Mouse (Mus musculus): ENCODE data around the gene Eif2s1.
"Not testable (repeated sequence)": the region's sequence is repeated elsewhere in the genome, so short reads cannot be mapped to it uniquely, and the experiment has no call there.

Eif2s1 gene

DNA sequence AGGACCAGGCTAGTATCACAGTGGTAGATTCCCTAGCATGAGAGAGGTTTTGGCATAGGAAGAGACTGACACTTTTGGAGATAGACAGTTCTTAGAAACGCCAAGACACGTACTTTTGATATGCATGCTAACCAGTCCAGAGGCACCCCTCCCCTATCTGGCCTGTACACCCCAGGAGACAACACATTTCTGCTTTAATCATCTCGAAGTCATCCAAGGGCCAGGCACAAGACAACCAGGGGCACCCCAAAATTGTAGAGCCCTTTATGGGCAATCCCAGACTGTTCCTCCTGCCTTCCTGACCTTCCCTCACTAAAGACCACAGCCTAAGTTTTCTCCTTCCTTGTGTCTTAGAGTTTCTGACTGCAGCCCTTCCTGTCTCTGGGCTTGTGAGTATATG, 53.9 kb downstream of the Eif2s1 start:
- DNase-seq (ENCODE audit: low spot score in 2 of 2) = no peak

DNA sequence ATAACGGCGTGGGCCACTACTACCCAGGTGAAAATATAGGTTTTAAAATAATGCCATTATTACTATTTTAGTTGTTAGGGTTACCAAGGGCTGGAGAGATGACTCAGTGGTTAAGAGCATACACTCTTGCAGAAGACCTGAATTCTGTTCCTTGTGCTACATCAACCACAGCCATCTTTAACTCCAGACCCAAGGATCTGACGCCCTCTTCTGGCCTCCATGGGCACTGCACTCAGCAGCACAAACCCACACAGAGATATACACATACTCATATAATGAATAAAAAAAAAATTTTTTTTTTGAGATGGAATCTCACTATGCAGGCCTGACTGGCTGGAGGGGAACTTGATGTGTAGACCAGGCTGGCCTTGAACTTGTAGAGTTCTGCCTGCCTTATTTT, 54.7 kb downstream of the Eif2s1 start:
- no peak for DNase-seq (ENCODE audit: low spot score in 2 of 2)

DNA sequence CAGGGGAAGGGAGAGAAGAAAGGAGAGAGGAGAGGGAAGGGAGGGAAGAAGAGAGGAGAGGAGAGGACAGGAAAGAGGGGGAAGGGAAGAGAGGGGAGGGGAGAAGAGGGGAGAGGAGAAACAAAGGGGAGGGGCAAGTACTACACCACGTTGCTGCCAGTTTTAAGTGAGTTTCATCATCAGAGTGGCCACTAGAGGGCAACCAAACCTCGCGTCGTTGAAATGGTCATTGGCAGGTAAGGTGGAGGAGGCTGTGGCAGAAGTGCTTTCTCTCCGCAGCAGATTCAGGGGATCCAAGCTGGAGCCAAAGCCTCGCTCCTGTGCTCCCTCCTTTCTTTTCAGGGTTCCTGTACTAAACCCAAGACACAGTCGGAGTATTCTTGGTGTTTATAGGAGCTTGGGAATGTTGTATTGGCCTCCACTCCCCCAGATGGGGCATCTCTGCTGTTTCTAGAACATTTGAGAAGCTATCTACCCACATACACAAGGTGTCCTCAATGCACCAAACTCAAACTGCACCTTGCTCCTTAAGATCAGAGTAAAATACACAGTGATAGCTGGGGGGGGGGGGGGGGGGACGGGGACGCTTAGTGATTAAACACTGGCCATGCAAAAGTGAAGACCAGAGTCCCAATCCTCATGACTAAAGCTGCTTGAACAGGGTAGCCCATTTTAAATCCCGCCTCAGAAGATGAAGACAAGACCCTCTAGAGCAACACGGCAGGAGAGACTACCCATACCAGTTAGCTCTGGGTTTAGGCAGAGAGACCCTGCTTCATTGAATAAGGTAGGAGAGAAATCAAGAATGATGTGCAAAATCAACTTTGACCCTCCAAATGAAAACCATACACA, 56.8 kb downstream of the Eif2s1 start:
- DNase-seq (ENCODE audit: low spot score in 2 of 2) = peak; percentile 58 to 85

DNA sequence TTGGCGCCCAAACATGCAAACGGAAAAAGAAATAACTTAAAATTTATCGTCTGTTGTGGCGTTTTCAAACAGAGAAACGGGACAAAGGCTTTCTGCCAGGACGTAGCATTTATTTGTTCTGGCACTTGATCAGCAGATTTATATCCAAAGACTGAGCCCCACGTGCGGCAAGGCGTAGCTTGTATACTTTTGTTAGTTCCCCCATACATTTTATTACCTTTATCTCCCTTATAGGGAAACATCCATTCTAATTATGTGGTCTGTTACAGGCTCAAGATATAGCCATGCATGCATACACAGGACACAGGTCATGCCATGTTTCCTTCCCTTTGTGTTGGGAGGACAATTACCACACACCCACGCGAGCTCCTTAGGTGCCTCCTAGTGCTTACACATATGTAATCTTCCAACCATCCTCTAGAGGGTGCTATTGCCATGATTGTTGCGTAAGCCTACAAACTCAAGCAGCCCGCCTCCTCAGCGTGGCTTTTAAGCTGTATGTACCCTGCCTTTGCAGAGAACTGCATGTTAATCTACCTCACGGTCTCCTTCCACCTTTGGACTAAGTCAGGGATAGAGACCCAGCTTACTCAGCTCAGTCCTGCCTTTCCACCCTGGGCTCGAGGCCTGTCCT, 57.6 kb downstream of the Eif2s1 start:
- peak in 1 of 2 experiments; percentile 48 for DNase-seq (ENCODE audit: low spot score in 2 of 2)

DNA sequence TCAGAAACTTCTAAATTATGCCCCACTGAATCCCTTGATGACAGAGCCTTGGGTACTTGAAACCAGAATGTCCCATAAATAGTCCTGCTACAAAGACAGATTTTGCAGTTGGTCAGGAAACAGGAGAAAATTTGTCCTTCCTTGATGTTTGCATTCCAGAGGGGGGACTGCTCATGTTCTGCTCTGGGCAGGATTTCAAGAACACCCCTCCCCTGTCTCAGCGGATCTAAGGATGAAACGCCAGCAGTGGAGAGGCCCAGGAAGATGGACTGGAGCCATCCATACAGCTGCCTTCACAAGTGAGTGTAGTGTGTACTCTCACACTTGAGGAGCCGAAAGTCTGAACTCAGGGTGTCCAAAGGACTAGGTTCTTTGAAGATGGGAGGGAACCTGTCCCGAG, 59.8 kb downstream of the Eif2s1 start:
- DNase-seq (ENCODE audit: low spot score in 2 of 2) = no peak

DNA sequence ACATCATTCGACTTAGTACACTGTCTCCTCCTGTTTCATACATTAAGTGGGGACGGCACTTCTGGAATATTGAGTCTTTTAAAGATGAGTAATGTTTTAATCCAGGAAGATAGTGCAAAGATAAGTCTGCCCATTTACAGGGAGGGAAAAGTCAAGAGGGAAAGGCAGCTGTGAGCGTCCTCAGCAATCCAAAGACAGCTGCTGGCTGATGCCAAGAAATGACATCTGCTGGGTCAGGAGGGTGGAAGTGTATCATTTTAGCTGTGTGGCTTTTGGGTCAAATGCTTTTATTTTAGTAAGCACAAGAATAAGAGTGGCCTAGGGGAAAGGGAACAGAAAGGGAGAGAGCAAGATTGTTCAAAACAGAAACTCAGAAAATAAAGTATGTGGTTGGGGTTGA, 60.4 kb downstream of the Eif2s1 start:
- no peak for DNase-seq (ENCODE audit: low spot score in 2 of 2)

DNA sequence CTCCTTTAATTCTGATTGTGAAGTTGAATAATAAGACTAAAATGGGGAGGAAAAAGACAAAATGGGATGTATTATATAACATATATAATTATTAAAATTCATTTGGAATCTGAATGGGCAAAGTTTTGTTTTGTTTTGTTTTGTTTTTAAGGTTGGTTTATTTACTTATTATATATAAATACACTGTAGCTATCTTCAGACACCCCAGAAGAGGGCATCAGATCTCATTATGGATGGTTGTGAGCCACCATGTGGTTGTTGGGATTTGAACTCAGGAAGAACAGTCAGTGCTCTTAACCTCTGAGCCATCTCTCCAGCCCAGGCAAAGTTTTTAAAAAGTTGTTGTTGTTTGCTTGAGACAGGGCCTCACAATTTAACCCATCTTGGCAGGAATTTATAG, 61.4 kb downstream of the Eif2s1 start:
- not testable (repeated sequence) for DNase-seq (ENCODE audit: low spot score in 2 of 2)

DNA sequence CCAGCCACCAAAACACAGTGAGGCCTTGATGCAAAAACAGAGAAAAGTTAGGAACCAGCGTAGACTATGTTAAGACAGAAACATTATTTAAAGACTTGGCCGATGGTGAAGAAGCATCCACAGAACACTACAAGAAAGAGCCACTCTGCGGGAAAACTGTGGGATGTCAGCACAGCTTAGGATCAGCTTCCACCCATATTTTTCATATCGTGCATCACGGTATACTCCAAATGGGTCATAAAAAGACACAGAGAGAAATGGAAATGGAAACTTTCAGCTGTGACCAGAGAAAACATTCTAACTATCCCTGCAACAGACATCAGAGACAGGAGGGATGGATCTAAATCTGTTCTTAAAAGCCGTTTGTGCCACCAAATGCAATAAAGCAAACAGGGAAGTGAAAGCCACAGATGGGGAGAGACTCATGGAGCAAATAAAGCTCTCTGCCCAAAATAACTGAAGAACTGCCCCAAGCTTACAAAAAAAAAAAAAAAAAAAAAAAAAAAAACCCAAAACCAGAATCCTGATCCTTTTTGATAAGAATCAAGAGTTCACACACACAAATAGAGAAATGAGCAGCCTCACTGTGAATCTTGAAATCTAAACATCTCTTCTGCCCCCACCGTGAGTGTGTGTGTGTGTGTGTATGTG, 62.0 kb downstream of the Eif2s1 start:
- no peak for DNase-seq (ENCODE audit: low spot score in 2 of 2)

DNA sequence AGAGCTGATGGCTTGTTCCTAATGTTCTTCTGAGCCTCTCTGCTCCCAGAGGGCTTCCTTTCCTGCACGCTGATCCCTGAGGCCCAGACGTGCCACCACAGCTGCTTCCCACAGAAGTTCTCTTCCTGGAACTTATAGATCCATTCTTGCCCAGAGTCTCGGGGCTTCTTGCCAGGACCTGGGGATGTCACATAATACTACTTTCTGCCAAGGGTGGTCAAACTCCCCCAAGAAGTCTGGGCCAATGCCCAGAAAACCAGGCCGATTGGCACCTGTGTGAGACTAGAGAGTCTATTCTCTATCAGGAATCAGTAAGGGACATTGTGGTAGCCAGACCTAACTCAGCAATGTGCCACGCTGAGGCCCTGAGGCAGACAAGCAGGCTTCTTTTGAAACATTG, 65.7 kb downstream of the Eif2s1 start:
- no peak for DNase-seq (ENCODE audit: low spot score in 2 of 2)

DNA sequence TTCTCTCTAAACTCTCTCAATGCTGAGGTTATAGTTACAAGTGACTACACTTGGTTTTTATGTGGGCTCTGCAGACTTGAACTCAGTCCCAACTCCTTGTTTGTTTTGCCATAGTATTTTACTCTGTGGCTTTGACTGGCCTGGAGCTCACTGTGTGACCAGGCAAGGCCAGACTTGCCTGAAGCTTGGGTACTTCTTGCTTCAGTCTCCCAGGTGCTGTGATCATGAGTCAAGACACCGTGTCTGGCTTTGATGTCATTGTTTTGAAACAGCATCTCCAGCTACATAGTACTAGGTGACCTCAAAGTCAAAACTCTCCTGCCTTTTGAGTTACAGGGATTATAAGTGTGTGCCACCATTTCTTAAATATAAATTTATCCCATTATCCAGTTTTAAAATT, 68.3 kb downstream of the Eif2s1 start:
- no peak for DNase-seq (ENCODE audit: low spot score in 2 of 2)

DNA sequence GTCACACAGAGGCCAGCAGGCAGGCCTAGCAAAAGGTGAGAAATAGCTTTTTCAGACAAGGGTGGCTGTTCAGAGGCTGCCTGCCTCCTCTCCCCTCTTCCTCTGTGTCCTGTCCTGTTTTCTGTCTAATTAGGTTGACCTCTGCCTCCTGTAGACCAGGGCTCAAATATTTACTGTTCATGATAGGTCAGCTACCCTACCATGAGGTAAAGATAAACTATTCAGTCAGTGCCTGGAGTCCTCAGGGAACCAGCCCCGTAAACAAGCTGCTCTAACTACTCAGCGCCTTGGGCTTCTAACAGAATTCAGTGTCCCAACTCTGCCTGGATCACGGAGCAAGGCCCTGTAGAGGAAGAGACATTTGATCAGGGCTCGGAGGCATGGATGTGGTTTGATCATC, 74.9 kb downstream of the Eif2s1 start:
- no peak for DNase-seq (ENCODE audit: low spot score in 2 of 2)
